Mouse (Mus musculus) erythroblast, adult 5-6 weeks (primary cell): ENCODE results near the gene Plce1. TPM values are rescaled to one million over a fixed set of nuclear protein-coding genes. Genes with fewer than 3 reads are reported as not detected.
"Not testable (repeated sequence)": the region's sequence is repeated elsewhere in the genome, so short reads cannot be mapped to it uniquely, and the experiment has no call there.

ENCODE experiments used
- ATAC-seq: replicated peaks from 2 replicates; pipeline ENCODE4 v1.8.0; 2016; ENCODE audit warnings: moderate number of reproducible peaks, mild to moderate bottlenecking, moderate TSS enrichment, inconsistent platforms; ENCODE audit not compliant: poor library complexity, low FRiP score, severe bottlenecking
- total RNA-seq, 2 experiments: library from RNA; stranded (forward) in 1 of 2; stranded (reverse) in 1 of 2; fragments of 150-400 nt in 1 of 2; fragments of 200-764, 138-1000 nt in 1 of 2; gene quantifications; 2 replicates each; pipeline versions ENCODE4 v1.2.3 to v1.2.4; 2015 to 2017; ENCODE audit warnings: low replicate concordance in 2 of 2

Gene Plce1
- total RNA-seq, 2 experiments from 2014 or later: not detected

DNA sequence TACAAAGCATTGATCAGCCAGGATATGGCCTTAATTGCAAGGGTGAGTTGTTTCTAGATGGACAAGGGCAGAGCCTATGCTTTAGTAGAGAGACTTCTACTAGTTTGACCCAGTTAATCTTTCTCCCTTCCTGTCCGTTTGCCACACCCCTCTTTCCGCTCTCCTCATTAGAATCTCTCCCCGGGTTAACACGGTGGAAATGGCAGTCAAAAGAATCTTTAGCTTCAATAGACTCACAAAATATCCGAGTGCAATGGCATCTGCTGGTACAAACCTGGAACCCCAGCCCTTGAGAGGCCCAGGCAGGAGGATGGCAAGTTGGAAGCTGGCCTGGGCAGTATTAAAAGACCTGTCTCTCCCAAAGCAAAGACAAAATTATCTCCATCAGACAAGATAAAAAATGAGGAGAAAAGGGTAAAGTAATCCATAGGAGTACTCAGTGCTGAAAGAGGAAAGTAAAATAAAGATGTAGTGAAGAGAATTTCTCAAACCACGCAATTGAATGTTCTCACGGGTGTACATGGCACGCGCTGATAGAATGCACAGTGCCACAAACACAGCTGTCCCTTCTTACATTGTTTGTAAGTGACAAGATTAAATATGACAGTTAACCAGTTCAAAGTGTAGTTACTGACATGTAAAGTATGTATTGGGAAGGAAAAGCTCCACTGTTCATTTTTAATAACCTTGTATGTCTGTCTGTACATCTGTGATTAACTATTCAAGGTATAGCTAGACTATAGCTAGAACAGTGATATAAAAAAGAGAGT lies 145.5 kb downstream of the Plce1 start:
- ATAC-seq: no peak

DNA sequence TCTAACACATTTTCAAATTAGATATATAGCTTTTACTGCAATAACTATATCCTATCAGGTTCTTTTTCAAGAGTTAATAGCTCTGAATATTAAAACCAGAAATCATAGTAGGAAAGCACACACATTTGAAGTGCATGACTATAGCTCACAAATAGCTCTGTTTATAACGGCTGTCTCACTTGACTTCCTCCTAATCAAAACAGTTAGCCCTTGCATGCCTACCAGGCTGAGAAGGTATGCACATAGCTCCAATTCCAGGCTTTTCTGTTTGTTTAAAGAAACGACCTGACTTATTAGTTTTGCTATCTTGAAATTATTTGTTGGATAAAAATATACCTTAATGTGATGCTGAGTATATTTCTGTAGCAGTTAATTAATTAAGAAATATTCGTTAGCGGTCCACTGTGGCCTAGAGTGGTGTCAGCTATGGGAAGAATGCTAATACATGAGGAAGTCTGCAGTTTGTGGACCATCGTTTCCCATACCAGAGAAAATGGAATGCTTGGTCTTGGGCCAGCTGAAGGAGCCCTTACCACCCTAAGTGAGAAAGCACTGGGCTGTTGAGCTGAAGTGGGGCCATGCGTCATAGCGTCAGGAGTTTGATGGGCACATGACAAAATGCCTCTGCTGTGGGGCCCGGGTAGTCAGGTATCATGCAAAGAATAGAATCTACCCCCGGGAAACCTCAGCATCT lies 146.3 kb downstream of the Plce1 start:
- no peak for ATAC-seq

DNA sequence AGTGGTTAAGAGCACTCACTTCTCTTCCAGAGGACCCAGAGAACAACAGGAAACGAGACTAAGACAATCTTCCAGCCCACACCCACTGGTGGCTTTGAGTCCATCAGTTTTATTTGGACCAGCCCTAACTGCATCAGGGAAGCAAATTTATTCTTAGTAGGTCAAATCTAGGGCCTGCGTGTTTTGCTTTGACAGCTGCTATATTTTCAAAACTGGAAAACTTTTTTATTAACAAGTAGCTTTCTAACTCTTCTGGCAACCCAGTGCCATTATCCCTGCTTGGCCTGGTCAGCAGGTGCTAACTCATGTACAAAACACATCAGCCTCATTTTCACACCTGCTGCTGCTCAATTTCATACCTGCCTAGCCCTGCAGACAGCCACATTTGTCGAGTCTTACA lies 151.3 kb downstream of the Plce1 start:
- ATAC-seq: no peak

DNA sequence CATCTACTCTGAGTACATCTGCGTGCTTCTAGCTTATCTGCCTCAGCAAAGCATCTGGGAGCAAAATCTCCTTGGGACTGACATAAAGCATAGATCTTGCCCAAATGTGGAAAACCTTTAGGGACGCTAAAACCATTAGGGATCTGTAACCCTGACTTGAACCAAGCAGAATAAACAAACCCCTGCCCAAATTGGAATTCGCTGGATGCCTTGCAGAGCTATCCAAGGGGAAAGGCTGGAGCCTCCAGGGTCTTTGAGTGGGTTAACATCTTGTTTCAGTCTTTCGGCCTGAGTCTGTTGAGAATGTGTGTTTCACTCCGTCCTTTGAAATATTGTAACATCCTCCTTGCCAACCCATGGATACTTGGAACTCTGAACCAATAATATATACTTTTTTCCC lies 152.4 kb downstream of the Plce1 start:
- no peak for ATAC-seq

DNA sequence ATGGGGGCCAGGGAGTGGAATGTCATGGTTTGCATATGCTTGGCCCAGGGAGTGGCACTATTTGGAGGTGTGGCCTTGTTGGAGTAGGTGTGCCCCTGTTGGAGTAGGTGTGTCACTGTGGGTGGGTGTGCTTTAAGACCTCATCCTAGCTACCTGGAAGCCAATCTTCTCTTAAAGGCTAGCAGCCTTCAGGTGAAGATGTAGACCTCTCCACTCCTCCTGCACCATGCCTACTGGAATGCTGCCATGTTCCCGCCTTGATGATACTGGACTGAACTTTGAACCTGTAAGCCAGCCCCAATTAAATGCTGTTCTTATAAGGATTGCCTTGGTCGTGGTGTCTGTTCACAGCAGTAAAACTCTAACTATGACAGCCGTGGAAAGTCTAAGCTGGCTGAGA lies 158.1 kb downstream of the Plce1 start:
- no peak for ATAC-seq

DNA sequence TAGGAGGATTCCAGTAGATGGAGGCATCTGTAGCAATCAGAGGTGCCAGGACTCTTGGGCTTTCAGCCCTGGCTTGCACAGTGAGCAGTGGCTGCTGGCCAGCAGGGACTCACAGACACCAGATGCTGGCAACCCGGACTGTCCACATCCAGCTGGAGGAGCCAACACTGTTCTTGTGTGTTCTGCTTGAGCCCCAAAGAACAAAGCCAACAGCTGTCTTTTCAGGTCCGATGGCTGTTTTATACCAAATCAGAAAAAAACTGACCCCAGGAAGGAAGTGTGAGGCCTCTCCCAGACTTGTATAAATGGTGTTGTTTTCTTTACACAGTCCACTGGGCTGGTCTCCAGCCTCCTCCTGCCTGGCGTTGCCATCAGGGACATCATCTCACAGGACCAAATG lies 158.9 kb downstream of the Plce1 start:
- ATAC-seq: no peak

DNA sequence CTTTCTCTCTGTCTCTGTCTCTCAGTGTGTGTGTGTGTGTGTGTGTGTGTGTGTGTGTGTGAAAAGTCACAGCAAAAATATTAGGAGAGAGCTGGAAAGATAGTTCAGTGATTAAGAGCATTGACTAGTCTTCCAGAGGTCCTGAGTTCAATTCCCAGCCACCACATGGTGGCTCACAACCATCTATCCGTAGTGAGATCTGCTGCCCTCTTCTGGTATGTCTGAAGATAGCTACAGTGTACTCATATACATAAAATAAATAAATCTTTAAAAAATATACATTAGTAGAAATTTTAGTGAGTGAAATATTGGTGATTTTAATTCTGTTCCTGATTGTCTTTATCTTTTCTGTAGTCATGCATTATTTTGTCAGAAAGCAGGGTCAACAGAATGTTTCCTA lies 161.6 kb downstream of the Plce1 start:
- ATAC-seq: not testable (repeated sequence)

DNA sequence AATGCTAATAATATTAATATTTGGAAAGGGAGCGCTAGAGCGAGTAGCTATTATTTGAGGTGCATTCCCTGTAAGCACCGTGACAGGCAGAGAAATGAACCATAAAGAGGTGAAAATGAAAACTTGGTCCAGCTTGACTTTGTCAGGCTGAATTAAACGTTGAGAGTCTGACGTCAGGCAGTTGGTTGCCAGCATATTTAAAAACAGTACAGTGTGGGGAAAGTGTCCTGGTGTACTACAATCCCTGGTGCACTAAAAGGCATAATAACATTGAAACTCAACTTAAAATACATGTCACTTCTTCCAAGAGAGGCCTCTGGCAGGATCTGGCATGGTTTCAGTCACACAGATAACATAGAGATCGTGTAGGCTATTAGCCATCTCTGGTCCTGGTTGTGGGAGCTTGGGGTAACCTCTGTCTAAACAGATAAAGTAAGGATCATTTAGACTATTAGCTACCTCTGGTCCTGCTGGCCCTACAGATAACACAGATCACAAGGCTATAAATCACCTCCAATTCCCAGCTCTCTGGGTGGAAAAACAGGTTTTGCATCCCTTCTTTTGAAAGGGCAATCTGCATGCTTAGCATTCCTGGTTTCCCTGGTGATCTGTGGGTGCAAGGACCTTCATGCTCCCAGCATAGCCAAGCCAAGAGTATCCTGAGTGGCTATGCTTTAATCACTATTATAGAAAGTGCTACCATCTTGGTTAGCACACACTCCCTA lies 164.1 kb downstream of the Plce1 start:
- ATAC-seq: no peak

DNA sequence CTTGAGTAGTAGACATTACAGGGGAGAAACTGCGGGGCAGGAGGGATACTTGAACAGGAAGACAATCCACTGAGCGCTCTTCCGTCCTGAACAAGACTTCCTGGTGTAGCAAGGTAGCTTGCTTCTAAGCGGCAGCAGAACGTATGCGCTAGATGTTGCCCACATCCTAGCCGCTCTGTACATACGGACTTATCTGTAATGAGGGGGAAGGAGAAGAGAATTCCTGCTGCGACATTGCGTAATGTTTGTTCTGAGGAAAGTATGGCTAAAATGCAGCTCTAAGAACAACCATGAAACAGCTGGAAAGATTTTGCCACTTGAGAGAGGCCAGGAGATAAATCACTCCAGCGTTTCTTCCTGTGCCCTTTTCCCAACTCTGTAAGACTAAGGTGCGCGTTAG lies 177.1 kb downstream of the Plce1 start:
- no peak for ATAC-seq

DNA sequence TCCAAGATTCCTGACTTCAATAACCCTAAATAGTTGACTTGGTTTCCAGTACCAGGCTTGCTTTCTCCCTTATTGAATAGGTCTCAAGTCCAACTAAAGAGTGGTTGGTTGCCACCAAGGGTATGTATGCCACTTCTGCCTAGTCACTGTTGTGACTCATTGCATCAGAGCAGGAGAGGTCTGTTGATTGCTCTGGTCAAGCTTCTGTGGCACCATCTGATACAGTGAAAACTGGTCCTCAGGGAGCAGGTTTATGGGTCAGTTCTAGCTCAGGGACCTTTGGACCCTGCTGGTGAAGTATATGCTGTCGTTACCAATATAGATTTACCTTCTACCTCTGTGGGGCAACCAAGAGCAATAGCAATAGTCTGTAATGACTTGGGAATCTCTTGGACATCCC lies 184.5 kb downstream of the Plce1 start:
- ATAC-seq: no peak

DNA sequence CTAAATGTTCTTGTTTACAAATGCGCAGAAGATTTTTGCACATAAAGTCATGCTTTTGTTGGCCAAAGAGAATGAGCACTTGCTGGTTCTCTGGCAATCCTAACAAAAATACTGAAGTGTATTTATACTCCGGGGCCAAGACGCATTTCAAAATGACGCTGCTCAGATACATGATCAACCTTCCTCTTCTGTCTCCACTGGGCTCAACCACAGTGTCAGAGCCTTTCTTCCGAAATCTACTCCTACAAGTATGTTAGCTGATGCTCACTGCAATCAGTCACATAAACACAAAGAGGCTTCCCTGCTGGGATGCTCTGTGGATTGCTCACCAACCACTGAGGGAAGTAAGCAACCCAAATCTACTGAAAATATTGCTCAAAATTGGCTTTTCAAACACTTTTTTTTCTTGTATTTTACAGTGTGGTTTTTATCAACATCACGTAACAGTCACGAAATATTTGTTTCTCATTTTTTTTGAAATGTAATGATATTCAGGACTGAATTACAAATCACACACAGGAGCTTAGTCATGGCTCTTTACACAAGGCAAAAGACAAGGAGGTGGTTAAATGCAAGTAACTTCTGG lies 191.2 kb downstream of the Plce1 start:
- ATAC-seq: no peak

DNA sequence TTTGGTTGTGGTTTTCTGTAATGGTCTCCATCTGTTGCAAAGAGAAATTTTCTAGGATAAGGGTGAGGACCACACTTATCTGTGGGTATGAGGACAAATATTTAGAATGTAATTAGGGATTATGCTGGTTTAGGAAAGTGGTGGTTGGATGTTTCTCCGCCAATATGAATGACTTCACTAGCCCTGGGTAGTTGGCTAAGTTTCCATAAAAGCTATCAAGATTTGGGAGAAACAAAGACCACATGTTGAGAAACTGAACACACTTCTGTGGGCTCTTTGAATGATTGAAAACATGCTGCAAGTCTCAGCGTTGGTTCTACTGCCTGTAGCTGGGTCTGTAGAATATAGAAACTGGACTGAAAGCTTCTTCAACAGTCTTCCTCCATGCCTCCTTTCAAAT lies 193.0 kb downstream of the Plce1 start:
- ATAC-seq: no peak

DNA sequence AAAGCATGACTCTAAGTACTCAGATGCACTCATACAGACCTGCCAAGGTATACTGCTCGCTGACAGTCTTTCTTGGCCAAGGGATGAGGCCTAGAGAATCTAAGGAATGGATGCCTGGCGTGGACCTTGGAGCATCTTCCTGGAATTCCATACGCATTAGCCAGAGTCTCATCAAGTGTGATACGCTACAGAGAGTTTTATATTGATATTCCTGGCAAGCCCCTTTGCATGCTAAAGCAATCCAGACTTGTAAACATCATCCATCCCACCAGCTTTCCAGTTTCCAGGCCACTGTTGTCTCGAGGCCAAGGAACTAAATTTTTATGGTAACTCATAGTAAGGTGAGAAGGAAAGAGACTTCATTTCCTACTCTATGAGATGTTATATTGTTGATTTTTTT lies 197.7 kb downstream of the Plce1 start:
- no peak for ATAC-seq

DNA sequence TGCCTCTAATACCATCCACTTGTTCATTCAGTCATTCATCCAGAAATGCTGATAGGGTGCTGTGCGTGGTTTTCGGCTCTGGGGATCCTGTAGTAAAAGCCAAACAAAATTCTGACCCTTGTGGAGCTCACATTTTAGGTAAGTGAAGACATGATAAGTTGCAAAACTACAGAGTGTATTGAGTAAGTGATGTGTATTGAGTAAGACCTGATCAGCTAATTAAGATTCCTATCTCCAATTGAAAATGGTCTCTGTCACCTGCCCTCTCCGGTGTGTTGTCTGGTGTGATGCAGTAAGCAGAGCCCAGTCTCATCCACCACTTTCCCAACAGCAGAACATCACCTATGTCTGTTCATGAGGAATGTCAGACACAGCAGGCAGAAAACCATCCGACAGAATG lies 198.6 kb downstream of the Plce1 start:
- no peak for ATAC-seq

DNA sequence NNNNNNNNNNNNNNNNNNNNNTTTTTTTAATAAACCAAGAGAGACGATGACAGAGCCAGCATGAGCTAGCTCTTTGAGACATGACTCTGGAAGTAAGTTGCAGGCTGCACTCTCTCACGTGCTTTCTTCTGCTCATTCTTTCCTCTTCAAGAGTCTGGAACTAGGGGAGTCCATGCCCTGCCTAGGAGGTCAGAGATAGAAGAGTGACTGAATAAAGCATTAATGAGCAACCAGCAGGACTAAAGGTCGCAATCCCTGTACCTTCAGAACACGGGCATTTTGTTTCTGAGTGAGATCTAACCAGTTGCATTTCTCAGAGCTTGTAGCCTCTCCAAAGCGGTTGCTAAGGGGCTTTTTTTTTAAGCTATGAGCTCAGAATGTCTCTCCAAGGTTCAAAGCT lies 206.4 kb downstream of the Plce1 start:
- no peak for ATAC-seq

DNA sequence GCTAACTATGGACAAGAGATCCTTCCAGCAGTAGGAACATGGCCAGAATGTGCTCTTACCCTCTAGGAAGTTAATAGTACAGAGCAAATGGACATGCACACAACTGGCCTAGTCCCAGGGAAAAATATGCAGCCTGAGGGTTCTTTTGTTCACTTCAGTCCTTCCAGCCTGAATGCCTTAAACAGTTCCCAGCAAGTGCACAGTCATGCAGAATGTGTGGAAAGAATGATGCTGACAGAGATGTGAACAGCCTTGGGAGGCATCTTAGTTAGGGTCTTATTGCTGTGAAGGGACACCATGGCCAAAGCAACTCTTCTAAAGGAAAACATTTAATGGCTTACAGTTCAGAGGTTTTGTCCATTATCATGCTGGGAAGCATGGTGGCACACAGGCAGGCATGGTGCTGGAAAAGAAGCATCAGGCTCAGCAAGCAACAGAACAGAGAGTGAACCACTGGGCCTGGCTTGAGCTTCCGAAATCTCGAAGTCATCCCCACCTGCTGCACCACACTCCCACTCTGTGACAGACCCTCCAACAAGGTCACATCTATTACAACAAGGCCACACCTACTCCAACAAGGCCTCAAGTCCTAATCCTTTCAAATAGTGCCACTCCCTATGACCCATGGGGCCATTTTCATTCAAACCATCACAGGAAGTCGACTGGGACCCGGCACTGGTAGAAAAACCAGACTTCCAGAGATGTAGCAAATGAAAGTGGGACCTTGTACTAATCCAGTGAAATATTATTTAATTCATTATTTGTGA lies 208.0 kb downstream of the Plce1 start:
- no peak for ATAC-seq

DNA sequence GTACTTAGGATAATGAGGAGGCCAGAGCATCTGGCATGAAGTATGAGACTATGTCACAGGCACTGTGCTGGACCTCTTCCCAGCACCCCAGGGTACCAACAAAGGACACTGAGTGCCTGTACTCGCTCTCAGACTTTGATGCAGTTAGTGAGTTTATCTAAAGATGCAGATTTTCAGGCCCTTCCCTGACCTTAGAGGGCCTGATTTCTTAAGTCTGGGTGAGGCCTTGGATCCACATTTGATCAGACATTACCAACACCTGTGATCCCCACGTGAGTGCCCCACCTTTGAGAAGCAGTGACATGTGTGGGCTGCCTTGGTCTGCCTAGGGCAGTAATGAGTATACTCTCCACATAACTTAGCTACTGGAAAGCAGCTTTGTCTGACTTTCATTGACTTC lies 209.4 kb downstream of the Plce1 start:
- no peak for ATAC-seq

DNA sequence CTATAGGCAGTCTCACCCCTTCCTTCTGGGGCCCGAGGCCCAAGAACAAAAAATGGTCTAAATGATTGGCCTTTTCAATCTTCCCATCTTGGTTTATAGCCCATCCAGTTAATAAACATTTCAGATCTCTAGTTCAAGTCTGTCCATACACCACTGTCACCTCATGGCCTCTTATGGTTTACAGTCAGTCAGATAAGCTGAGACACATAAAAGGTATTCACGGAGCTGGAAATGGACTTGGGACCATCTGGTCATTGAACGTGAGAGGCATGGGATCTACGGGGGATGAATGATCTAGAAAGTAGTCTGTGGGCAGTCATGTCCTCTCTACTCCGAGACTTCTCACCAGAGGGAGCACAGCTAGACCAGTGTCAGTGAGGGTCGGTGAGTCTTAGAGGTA lies 210.6 kb downstream of the Plce1 start:
- ATAC-seq: no peak

DNA sequence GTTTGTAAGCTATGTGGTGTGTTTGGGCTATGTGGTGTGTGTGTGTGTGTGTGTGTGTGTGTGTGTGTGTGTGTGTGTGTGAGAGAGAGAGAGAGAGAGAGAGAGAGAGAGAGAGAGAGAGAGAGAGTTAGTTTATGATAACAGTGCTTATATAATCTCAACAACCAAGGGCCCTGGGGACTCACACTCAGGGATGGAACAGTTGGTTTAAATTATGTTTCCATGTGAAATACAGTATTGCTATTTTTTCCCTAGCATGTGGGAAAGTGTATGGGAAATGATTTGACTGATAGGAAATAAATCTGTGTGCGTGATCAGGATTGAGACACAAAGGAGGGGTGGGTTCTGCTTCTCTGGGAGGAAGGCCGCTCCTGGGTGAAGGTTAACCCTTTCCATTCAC lies 212.4 kb downstream of the Plce1 start:
- no peak for ATAC-seq

DNA sequence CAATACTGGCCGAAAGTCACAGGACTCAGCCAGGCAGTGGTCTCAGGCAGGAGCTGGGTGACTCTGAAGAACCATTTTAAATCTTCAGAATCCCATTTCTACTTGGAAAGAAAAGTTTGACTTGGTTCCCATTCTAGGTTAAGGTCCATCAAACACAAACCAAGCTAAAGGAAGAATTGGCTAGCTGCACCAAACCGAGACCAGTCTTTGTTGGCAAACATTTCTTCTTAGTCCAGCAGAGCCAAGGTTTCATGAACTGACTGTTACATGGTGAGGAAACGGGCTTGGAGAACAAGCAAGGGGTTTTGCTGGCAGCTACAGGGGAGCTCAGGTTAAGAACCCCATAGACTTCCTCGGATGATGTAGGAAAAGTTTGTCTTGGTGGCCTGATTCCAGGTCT lies 212.9 kb downstream of the Plce1 start:
- ATAC-seq: no peak
